ENCODE assay signal across 7 mouse cellular contexts in genomic region chr17:44026378-44026777, GRCm38 (mm10). TPM values are rescaled to one million over a fixed set of nuclear protein-coding genes. Genes with fewer than 3 reads are reported as not detected.
DNase-seq lines count a peak whose midpoint lies in the region; ATAC-seq and TF ChIP-seq lines count a peak whose summit lies in the region.

No protein-coding gene starts in this region.

- H3K9me3 ChIP-seq in neural tube, embryonic 13.5 days: no peaks in the 10 kb centered on the region
- no peaks in the 10 kb centered on the region for H3K9me3 ChIP-seq in forebrain, embryonic 16.5 days (ENCODE audit: control insufficient read depth, low read length)
- H3K9me3 ChIP-seq in hindbrain, postnatal 0 days (ENCODE audit: low read length): no peaks in the 10 kb centered on the region

- H3K4me1 ChIP-seq in neural tube, embryonic 13.5 days (replicated peaks): peaks cover 35% of the 10 kb centered on the region
- peaks cover 25% of the 10 kb centered on the region for H3K4me1 ChIP-seq in forebrain, embryonic 16.5 days (replicated peaks; ENCODE audit: control insufficient read depth, insufficient read depth, low read length)
- peaks cover 10% of the 10 kb centered on the region for H3K4me1 ChIP-seq in hindbrain, postnatal 0 days (ENCODE audit: insufficient read depth, low read length)

- TF ChIP-seq CTCF in hindbrain, postnatal 0 days (IDR thresholded peaks at IDR 0.05; ENCODE audit: low read depth): no peak

- H3K4me2 ChIP-seq in neural tube, embryonic 13.5 days: peak overlapping the region; percentile 9; the same call in 1 of the 2 replicates
- H3K4me2 ChIP-seq in forebrain, embryonic 16.5 days (ENCODE audit: low read length): peak overlapping the region; percentile 39
- peak overlapping the region; percentile 13 for H3K4me2 ChIP-seq in hindbrain, postnatal 0 days (ENCODE audit: low read depth, low read length)

- H3K4me3 ChIP-seq in neural tube, embryonic 13.5 days: no peak overlapping the region
- H3K4me3 ChIP-seq in forebrain, embryonic 16.5 days (replicated peaks; ENCODE audit: low read length): no peak overlapping the region
- no peak overlapping the region for H3K4me3 ChIP-seq in hindbrain, postnatal 0 days (ENCODE audit: low read length)

- 7% methylated on average over 5 of the region's 5 CpGs for WGBS in neural tube, embryonic 13.5 days
- WGBS in forebrain, embryonic 16.5 days: 1% methylated on average over 5 of the region's 5 CpGs
- WGBS in hindbrain, postnatal 0 days: 3% methylated on average over 5 of the region's 5 CpGs

- peak; percentile 73 for ATAC-seq in neural tube, embryonic 13.5 days (ENCODE audit: low read depth)
- ATAC-seq in forebrain, embryonic 16.5 days: peak; percentile 84
- ATAC-seq in hindbrain, postnatal 0 days: peak; percentile 69

- no peaks in the 10 kb centered on the region for H3K27me3 ChIP-seq in neural tube, embryonic 13.5 days
- H3K27me3 ChIP-seq in forebrain, embryonic 16.5 days (replicated peaks; ENCODE audit: control insufficient read depth, insufficient read depth, low read length): no peaks in the 10 kb centered on the region
- H3K27me3 ChIP-seq in hindbrain, postnatal 0 days (ENCODE audit: insufficient read depth, low read length): no peaks in the 10 kb centered on the region

- no peaks in the 10 kb centered on the region for H3K36me3 ChIP-seq in neural tube, embryonic 13.5 days
- H3K36me3 ChIP-seq in forebrain, embryonic 16.5 days (ENCODE audit: control insufficient read depth, insufficient read depth): no peaks in the 10 kb centered on the region
- H3K36me3 ChIP-seq in hindbrain, postnatal 0 days (ENCODE audit: insufficient read depth, low read length): no peaks in the 10 kb centered on the region

- H3K27ac ChIP-seq in neural tube, embryonic 13.5 days (replicated peaks): peak overlapping the region; percentile 80
- peak overlapping the region; percentile 89 for H3K27ac ChIP-seq in forebrain, embryonic 16.5 days (ENCODE audit: low read length)
- H3K27ac ChIP-seq in hindbrain, postnatal 0 days: peak overlapping the region; percentile 71

- no peak for DNase-seq in neural tube, embryonic 10.5 days (ENCODE audit: extremely low spot score, low spot score)
- DNase-seq in hindbrain, postnatal 0 days (ENCODE audit: low spot score): peak; percentile 75
- peak; percentile 14 for DNase-seq in right cerebral cortex, postnatal 25 days
- DNase-seq in lung, postnatal 10 days: no peak
- DNase-seq in lung, postnatal 4 days: no peak

- 0 out of 2 replicates have a peak overlapping the region, but pooled peaks have one; percentile 4 for H3K9ac ChIP-seq in neural tube, embryonic 13.5 days
- no peak overlapping the region for H3K9ac ChIP-seq in forebrain, embryonic 16.5 days (replicated peaks; ENCODE audit: low read depth, low read length)
- H3K9ac ChIP-seq in hindbrain, postnatal 0 days (replicated peaks; ENCODE audit: low read length): no peak overlapping the region

RNA-seq across cellular contexts. Expression of gene Enpp5, which starts 52.2 kb away (rescaled TPM):
- 71.3 and 73.7 TPM in 2 replicates for polyA plus RNA-seq in neural tube, embryonic 13.5 days (2015; fragmentation: Nextera tagmentation; extraction: Ambion mirVana)
- 75.7 and 90.0 TPM in 2 replicates for polyA plus RNA-seq in forebrain, embryonic 16.5 days (2015; fragmentation: Nextera tagmentation; extraction: Ambion mirVana)
- total RNA-seq in hindbrain, postnatal 0 days (2014; rRNA removed): 119 and 133 TPM in 2 replicates
- polyA plus RNA-seq in hindbrain, postnatal 0 days (2015; fragmentation: Nextera tagmentation; extraction: Ambion mirVana): 96.2 and 113 TPM in 2 replicates

Comparison
In these comparisons a context has a peak if more than half of its experiments do, and no peak if none do; other contexts are left out.
1. DNase-seq: peak in hindbrain, postnatal 0 days (single experiment) and right cerebral cortex, postnatal 25 days (single experiment); none in neural tube, embryonic 10.5 days (single experiment), lung, postnatal 10 days (single experiment) and lung, postnatal 4 days (0 of 2).
2. Peak in every context shown above with its lines, with median percentiles within 50 percentile points of each other: ATAC-seq, H3K27ac ChIP-seq and H3K4me2 ChIP-seq.